Mouse (Mus musculus) spleen, postnatal 36 days (tissue): Measurements from ENCODE around the gene Triobp.
"Not testable (repeated sequence)": the region's sequence is repeated elsewhere in the genome, so short reads cannot be mapped to it uniquely, and the experiment has no call there.

Experiments used
- DNase-seq, 2 experiments: peaks; one replicate each; pipeline ENCODE4 v3.0.0; 2022; ENCODE audit warnings: low spot score in 2 of 2, mixed read lengths in 1 of 2

Triobp gene

GRCm38 (mm10) chr15:79000357-79000791 lies 52.9 kb downstream of the Triobp start:
- DNase-seq = no peak

- no peak for DNase-seq
These were observed 54.0 kb downstream of the Triobp start for GRCm38 (mm10) chr15:79001559-79001958.

GRCm38 (mm10) chr15:79002036-79002435 lies 54.5 kb downstream of the Triobp start:
- DNase-seq = no peak

- DNase-seq = no peak
These were observed 55.6 kb downstream of the Triobp start for GRCm38 (mm10) chr15:79003079-79003478.

GRCm38 (mm10) chr15:79005581-79005980 lies 58.1 kb downstream of the Triobp start:
- DNase-seq = no peak

- DNase-seq = no peak
These were observed 59.1 kb downstream of the Triobp start for GRCm38 (mm10) chr15:79006638-79007037.

- no peak for DNase-seq
These were observed 59.5 kb downstream of the Triobp start for GRCm38 (mm10) chr15:79007059-79007458.

GRCm38 (mm10) chr15:79007836-79008235 lies 60.3 kb downstream of the Triobp start:
- not testable (repeated sequence) for DNase-seq

GRCm38 (mm10) chr15:79009734-79010133 lies 62.2 kb downstream of the Triobp start:
- no peak for DNase-seq

- DNase-seq = no peak
These were observed 64.0 kb downstream of the Triobp start for GRCm38 (mm10) chr15:79011550-79011949.

- DNase-seq = no peak
These were observed 65.9 kb downstream of the Triobp start for GRCm38 (mm10) chr15:79013382-79013781.

- no peak for DNase-seq
These were observed 70.7 kb downstream of the Triobp start for GRCm38 (mm10) chr15:79018191-79018590.

GRCm38 (mm10) chr15:79018886-79019285 lies 71.4 kb downstream of the Triobp start:
- DNase-seq = no peak

GRCm38 (mm10) chr15:79022671-79023230 lies 75.2 kb downstream of the Triobp start:
- DNase-seq = no peak

GRCm38 (mm10) chr15:79023366-79023765 lies 75.8 kb downstream of the Triobp start:
- DNase-seq = no peak

- DNase-seq = no peak
These were observed 78.3 kb downstream of the Triobp start for GRCm38 (mm10) chr15:79025687-79026308.

- no peak for DNase-seq
These were observed 79.2 kb downstream of the Triobp start for GRCm38 (mm10) chr15:79026511-79027290.

GRCm38 (mm10) chr15:79027291-79028205 lies 80.0 kb downstream of the Triobp start:
- no peak for DNase-seq

GRCm38 (mm10) chr15:79028237-79028738 lies 80.8 kb downstream of the Triobp start, which contains the start of gene H1f0:
Gene H1f0, plus strand, starts transcription at chr15:79028450.
- peak; percentile 46 to 58 for DNase-seq

- DNase-seq = no peak
These were observed 81.4 kb downstream of the Triobp start for GRCm38 (mm10) chr15:79028823-79029484.
